Mouse (Mus musculus) midbrain, embryonic 15.5 days (tissue): ENCODE results near the gene Arl10. TPM values are rescaled to one million over a fixed set of nuclear protein-coding genes. Genes with fewer than 3 reads are reported as not detected.

ENCODE experiments used
- ATAC-seq: fragments of 200-750 bp; cut with Nextera tagmentation; replicated peaks from 2 replicates; pipeline ENCODE4 v1.8.0; 2017; ENCODE audit warnings: moderate TSS enrichment
- H3K27ac ChIP-seq: fragments of 300-500 bp; sonication (generic); 2 replicates; pipeline ENCODE4 v1.5.1; 2015; ENCODE audit warnings: mild to moderate bottlenecking, inconsistent platforms
- H3K27me3 ChIP-seq: fragments of 300-500 bp; sonication (generic); replicated peaks from 2 replicates; pipeline ENCODE4 v1.6.1; 2015; ENCODE audit warnings: inconsistent platforms
- H3K36me3 ChIP-seq: fragments of 300-500 bp; sonication (generic); replicated peaks from 2 replicates; pipeline ENCODE4 v1.6.1; 2015; ENCODE audit warnings: inconsistent platforms
- H3K4me1 ChIP-seq: fragments of 300-500 bp; sonication (generic); 2 replicates; pipeline ENCODE4 v1.6.1; 2015; ENCODE audit warnings: inconsistent platforms
- H3K4me2 ChIP-seq: fragments of 300-500 bp; sonication (generic); 2 replicates; pipeline ENCODE4 v1.6.1; 2015; ENCODE audit warnings: inconsistent platforms, mild to moderate bottlenecking, moderate library complexity
- H3K4me3 ChIP-seq: fragments of 300-500 bp; sonication (generic); 2 replicates; pipeline ENCODE4 v1.5.1; 2015; ENCODE audit warnings: mild to moderate bottlenecking, inconsistent platforms
- H3K9ac ChIP-seq: fragments of 300-500 bp; sonication (generic); 2 replicates; pipeline ENCODE4 v1.6.1; 2015; ENCODE audit warnings: mild to moderate bottlenecking, inconsistent platforms
- H3K9me3 ChIP-seq: fragments of 300-500 bp; sonication (generic); 2 replicates; pipeline ENCODE4 v1.6.1; 2016; ENCODE audit warnings: inconsistent platforms
- WGBS: fragments of 180-500 bp; shearing (Covaris S2); methylation state at CpG from one replicate; pipeline ENCODE4 v1.1.7; 2015; ENCODE audit warnings: mixed read lengths; 5-methylcytosine and 5-hydroxymethylcytosine counted together
- polyA plus RNA-seq: library from polyadenylated mRNA; unstranded; fragments of >200 nt; fragmentation: Nextera tagmentation; extraction: Ambion mirVana; gene quantifications from 2 replicates; pipeline ENCODE4 v1.2.1, GENCODE M21; 2015

Gene Arl10
- polyA plus RNA-seq, 1 experiment from 2014 or later = 121 TPM

DNA sequence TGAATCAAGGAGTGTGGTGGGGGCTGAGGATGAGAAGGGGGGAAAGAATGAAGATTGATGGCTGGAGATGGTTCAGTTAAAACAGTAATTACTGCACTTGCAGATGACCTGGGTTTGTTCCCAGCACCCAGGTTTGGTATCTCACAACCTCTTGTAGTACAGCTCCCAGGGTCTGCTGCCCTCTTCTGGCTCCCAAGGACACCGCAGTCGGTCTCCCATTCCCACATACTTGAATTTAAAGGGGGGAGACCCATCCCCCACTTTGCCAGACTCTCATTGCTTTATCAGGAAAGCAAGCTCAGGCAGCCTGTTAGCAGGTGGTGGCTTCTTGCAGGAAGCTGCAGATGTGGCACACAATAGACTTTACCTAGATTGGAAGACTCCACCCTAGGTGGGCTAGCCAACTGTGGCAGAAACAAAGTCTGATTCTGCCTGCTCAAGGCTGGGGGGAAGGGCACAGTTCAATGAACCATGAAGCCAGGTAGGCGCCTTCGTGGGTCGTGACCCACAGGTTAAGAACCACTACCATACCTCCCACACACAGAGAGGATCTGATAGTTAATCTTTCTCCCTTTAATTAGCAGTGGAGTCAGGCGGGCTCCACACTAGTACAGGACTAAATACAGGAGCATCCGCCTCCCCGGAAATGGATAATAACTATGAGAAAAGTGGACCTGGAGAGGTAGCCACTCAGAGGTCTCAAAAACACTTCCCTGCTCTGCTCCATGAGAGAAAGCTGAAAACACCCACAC is 9.0 kb upstream of the Arl10 start:
- WGBS = 41% methylated on average over 8 of the region's 8 CpGs
- Histone ChIP-seq H3K9ac (no peak overlapping the region), H3K9me3 (no peaks in the 10 kb centered on the region), H3K36me3 (peaks cover 12% of the 10 kb centered on the region; the same call in 1 of the 2 replicates), H3K27me3 (no peaks in the 10 kb centered on the region), H3K27ac (peak overlapping the region; percentile 87), H3K4me2 (peak overlapping the region; percentile 76), H3K4me3 (peak overlapping the region; percentile 93), H3K4me1 (peaks cover 19% of the 10 kb centered on the region)
- ATAC-seq = peak; percentile 15

DNA sequence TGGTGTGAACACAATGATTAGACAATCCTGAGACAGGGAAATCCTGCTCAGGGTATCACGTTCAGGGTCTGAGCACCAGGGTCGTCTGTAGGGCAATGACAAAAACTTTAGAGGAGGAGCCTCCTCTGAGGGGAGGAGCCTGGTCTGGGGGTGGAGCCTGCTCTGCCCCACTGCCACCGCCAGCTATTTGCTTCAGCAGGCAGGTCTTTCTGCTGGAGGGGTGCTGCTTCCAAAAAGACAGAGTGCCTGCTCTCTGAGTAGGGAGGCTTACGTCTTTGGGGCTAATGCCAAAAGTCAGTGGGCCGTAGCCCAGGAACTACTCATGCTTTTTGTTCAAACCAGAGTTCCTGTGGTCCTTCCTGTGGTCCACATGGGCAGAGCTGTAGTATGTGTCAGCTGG is 6.4 kb upstream of the Arl10 start:
- Histone ChIP-seq H3K4me2 (no peak overlapping the region), H3K9me3 (no peaks in the 10 kb centered on the region)

DNA sequence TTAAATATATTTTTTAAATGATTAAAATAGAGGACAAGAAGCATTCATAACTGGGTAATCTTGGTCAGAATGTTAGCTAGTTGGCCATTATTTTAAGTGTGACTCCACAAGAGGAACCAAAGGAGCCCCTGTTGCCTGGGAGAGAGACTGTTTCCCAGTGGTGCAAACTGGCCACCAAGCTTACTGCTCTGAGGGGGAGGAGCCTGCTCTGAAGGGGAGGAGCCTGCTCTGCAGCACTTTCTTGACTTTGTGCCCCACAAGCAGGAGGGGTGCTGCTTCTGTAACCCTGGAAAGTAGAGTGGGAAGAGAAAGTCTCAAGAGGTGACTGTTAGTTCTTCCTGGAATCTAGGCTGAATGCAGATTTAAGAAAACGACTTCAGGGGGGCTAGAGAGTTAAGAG is 5.5 kb upstream of the Arl10 start:
- H3K27me3 ChIP-seq = peaks cover 4% of the 10 kb centered on the region; the same call in 1 of the 2 replicates
- 38% methylated on average over 1 of the region's 1 CpGs for WGBS
- no peak for ATAC-seq
- H3K9me3 ChIP-seq = no peaks in the 10 kb centered on the region
- peaks cover 8% of the 10 kb centered on the region for H3K4me1 ChIP-seq
- no peak overlapping the region for H3K4me3 ChIP-seq
- no peak overlapping the region for H3K4me2 ChIP-seq
- H3K36me3 ChIP-seq = no peaks in the 10 kb centered on the region
- H3K9ac ChIP-seq = no peak overlapping the region
- no peak overlapping the region for H3K27ac ChIP-seq

More for the DNA sequence above, 6.4 kb upstream of the Arl10 start:
- no peaks in the 10 kb centered on the region for H3K27me3 ChIP-seq
- H3K27ac ChIP-seq = no peak overlapping the region
- 42% methylated on average over 5 of the region's 5 CpGs for WGBS
- no peak overlapping the region for H3K9ac ChIP-seq
- H3K36me3 ChIP-seq = no peaks in the 10 kb centered on the region
- ATAC-seq = no peak
- peaks cover 15% of the 10 kb centered on the region for H3K4me1 ChIP-seq
- no peak overlapping the region for H3K4me3 ChIP-seq

DNA sequence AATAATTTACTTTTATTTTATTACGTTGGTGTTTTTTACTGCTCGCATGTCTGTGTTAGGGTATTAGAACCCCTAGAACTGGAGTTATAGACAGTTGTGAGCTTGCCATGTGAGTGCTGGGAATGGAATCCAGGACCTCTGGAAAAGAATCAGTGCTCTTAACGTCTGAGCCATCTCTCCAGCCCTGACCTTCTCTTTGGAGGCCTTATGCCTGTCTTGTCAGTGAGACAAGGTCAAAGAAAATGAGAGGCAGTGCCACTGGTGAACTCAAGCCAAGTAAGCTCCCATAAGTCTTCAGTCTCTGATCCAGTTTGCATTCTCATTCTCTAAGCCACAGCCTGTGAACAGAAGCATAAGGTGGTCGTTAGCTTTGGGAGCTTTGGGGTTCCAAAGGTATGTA is 4.1 kb upstream of the Arl10 start:
- ATAC-seq = no peak
- Histone ChIP-seq H3K4me3 (no peak overlapping the region), H3K4me1 (peaks cover 7% of the 10 kb centered on the region), H3K9me3 (no peaks in the 10 kb centered on the region), H3K9ac (no peak overlapping the region), H3K27me3 (peaks cover 4% of the 10 kb centered on the region; the same call in 1 of the 2 replicates), H3K4me2 (no peak overlapping the region), H3K36me3 (no peaks in the 10 kb centered on the region), H3K27ac (no peak overlapping the region)
- WGBS = 77% methylated on average over 4 of the region's 4 CpGs

DNA sequence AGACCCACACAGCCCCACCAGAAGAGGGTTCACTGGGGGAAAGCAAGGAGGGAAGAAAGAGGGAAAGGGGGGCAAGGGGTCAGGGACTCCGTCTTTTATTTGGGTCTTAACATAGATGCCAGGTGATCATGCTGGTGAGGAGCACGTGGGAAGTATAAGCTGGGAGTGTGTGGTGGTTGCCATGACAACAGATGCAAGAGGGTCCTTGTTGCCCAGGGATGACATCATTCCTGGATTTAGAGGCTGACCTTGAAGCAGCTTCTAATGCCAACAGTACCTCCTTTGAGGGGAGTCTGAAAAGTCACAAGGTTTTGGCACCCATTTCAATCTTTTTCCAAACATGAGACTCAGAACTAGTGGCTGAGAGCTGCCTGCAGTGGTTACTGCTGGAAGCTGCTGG is 3.2 kb upstream of the Arl10 start:
- Histone ChIP-seq H3K27ac (no peak overlapping the region), H3K27me3 (peaks cover 4% of the 10 kb centered on the region; the same call in 1 of the 2 replicates), H3K9me3 (no peaks in the 10 kb centered on the region), H3K9ac (no peak overlapping the region), H3K36me3 (no peaks in the 10 kb centered on the region), H3K4me2 (no peak overlapping the region), H3K4me3 (no peak overlapping the region), H3K4me1 (peaks cover 15% of the 10 kb centered on the region)
- ATAC-seq = no peak
- 14% methylated on average over 2 of the region's 2 CpGs for WGBS

DNA sequence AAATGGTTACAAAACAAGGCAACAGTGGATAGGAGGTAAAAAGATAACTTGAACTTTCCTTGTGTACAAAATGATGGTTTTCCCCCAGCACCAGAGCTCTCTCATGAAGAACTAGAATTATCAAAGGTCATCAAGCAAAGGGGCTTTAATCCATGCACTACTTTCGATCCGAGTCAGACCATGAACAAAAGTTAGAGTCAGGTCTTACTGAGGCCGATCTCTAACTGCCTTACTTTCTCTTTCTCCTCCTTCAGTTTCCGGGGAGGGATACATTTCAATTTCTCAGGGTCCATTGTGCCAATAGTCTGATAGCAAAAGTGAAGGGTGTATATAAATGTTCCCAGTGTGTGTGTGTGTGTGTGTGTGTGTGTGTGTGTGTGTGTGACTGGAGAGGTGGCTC is 2.2 kb upstream of the Arl10 start:
- no peaks in the 10 kb centered on the region for H3K9me3 ChIP-seq
- H3K9ac ChIP-seq = no peak overlapping the region
- H3K4me1 ChIP-seq = peaks cover 24% of the 10 kb centered on the region
- no peak for ATAC-seq
- H3K36me3 ChIP-seq = 0 out of 2 replicates have a peak, but pooled peaks cover 5% of the 10 kb centered on the region
- H3K27me3 ChIP-seq = peaks cover 4% of the 10 kb centered on the region; the same call in 1 of the 2 replicates
- H3K4me3 ChIP-seq = no peak overlapping the region
- 81% methylated on average over 4 of the region's 4 CpGs for WGBS
- no peak overlapping the region for H3K27ac ChIP-seq
- H3K4me2 ChIP-seq = no peak overlapping the region

DNA sequence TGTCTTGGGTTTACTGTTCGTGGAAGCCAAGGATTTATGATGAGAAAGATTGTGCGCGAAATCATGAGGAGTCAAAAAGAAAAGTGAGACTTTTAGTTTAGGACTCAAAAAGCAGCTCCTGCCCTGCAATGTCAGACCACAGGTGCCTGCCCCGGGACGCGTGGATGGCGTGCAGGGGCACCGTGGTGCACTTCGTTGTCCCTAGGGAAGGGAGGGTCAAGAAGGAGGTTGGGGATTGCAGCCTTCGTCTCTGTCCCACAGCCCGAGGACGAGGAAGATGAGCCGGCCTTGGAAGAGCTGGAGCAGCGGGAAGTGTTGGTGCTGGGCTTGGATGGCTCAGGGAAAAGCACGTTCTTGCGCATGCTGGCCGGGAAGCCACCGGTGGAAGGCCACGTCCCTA is 674 bp downstream of the Arl10 start:
- peaks cover 13% of the 10 kb centered on the region for H3K36me3 ChIP-seq
- no peaks in the 10 kb centered on the region for H3K9me3 ChIP-seq
- H3K4me3 ChIP-seq = peak overlapping the region; percentile 92
- H3K27ac ChIP-seq = peak overlapping the region; percentile 82
- peaks cover 29% of the 10 kb centered on the region for H3K4me1 ChIP-seq
- 4% methylated on average over 19 of the region's 19 CpGs for WGBS
- H3K4me2 ChIP-seq = peak overlapping the region; percentile 69
- ATAC-seq = 0 out of 2 replicates have a peak, but pooled peaks have one; percentile 13
- H3K9ac ChIP-seq = peak overlapping the region; percentile 96
- H3K27me3 ChIP-seq = peaks cover 4% of the 10 kb centered on the region; the same call in 1 of the 2 replicates

DNA sequence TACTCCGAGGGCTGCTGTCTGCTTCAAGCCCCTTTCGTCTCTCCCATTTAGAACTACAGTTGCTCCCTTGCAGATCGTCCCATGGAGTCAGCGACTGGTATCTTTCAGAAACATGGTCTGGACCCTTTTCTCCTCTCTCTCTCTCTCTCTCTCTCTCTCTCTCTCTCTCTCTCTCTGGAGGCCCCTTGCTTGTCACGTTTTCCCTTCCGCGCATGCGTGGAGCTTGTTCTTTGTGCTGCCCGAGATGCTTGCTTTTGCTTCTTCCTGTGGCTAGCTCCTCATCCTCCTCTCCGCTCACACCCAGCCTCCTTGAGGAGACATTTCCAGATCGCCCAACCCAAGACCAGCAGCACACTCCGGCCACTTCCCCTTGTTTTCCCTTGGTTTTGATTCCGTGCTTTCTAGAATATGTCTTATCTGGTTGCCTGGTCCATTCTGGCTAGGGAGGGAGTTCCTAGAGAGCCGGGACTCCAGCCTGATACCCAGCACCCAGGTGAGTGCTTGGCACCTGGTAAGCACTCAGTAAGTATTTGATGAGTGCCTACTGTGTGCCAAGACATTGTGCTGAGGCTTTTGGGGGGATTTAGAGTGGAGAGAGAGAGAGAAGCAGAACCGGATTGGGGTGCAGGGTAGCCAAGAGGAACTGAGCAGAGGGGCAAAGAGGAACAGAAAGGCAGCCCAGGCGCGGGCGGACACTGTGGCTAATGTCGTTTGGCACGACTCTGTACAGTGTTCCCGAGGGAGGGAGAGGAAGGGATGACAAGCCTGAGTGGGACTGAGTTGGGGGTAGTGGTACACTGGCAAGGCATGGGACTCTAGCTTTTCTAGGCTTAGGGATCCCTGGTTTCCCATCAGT is 3.1 kb downstream of the Arl10 start:
- Histone ChIP-seq H3K9ac (no peak overlapping the region), H3K4me2 (no peak overlapping the region), H3K9me3 (no peaks in the 10 kb centered on the region), H3K4me3 (no peak overlapping the region), H3K4me1 (peaks cover 29% of the 10 kb centered on the region), H3K27me3 (peaks cover 4% of the 10 kb centered on the region; the same call in 1 of the 2 replicates), H3K36me3 (peaks cover 19% of the 10 kb centered on the region), H3K27ac (0 out of 2 replicates have a peak overlapping the region, but pooled peaks have one; percentile 21)
- WGBS = 87% methylated on average over 21 of the region's 21 CpGs
- ATAC-seq = no peak

DNA sequence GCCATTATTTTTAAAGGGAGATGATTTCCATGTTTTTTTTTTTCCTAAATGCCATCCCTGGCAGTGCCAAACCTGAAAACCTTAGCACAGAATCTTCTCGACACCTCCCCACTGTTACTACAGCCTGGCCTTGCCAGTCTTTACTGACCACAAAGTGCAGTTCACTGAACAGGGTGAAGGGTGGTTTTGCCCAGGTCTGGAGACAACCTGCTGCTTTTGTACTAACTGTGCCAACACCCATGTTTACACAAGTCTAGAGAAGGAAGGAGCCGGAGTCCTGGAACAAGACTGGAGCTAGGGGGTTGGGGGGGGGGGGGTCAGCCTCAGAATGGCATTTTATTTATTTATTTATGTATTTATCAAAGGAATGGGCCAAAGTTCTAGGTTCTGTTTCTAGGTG is 6.6 kb downstream of the Arl10 start:
- WGBS = 81% methylated on average over 2 of the region's 2 CpGs

DNA sequence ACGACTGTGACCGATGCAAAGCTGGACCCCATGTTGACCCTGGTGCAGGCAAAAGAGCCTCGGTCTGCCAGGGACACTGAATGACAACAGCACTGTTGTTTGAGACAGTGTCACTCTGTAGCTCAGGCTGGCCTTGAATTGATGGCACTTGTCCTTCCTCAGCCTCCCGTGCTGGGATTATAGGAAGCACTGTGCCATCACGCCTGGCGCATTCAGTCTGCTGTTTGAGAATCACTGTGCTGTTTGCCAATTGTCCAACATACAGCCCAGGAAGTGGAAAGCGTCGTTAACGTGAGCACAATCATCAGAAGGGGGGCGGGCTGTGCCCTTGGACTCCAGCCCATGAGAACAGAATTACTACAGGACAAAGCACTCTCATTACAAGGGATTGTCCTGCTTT is 7.3 kb downstream of the Arl10 start:
- H3K9me3 ChIP-seq = no peaks in the 10 kb centered on the region
- H3K36me3 ChIP-seq = peaks cover 32% of the 10 kb centered on the region
- H3K4me1 ChIP-seq = peaks cover 10% of the 10 kb centered on the region
- WGBS = 68% methylated on average over 10 of the region's 10 CpGs
- H3K9ac ChIP-seq = no peak overlapping the region
- H3K27ac ChIP-seq = no peak overlapping the region
- no peak overlapping the region for H3K4me2 ChIP-seq
- ATAC-seq = no peak
- no peak overlapping the region for H3K4me3 ChIP-seq
- no peaks in the 10 kb centered on the region for H3K27me3 ChIP-seq

More for the DNA sequence above, 6.6 kb downstream of the Arl10 start:
- Histone ChIP-seq H3K4me3 (no peak overlapping the region), H3K4me1 (peaks cover 17% of the 10 kb centered on the region), H3K36me3 (peaks cover 32% of the 10 kb centered on the region), H3K27ac (no peak overlapping the region), H3K9me3 (no peaks in the 10 kb centered on the region), H3K4me2 (no peak overlapping the region), H3K9ac (no peak overlapping the region), H3K27me3 (no peaks in the 10 kb centered on the region)
- ATAC-seq = no peak

DNA sequence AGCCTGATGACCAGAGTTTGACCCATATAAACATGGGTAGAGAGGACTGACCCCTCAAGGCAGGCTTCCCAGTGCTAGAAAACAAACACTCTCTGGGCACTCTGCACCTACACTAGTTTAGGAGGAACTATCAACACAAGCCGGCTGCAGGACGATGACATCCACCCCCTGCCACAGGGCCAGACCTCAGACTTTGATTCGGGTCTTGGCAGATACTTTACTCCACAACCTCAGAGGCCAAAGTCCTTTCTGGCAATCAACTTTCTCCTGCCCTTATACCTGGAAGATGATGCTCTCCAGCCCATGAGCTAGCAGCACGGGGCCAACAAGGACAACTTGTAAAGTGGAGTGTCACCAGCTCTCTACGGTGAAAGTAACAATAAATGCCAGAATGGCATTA is 8.0 kb downstream of the Arl10 start:
- Histone ChIP-seq H3K9me3 (no peaks in the 10 kb centered on the region), H3K36me3 (peaks cover 36% of the 10 kb centered on the region), H3K4me2 (no peak overlapping the region), H3K9ac (no peak overlapping the region), H3K4me3 (no peak overlapping the region), H3K27me3 (no peaks in the 10 kb centered on the region), H3K4me1 (peaks cover 4% of the 10 kb centered on the region), H3K27ac (no peak overlapping the region)
- 89% methylated on average over 5 of the region's 5 CpGs for WGBS
- ATAC-seq = no peak

DNA sequence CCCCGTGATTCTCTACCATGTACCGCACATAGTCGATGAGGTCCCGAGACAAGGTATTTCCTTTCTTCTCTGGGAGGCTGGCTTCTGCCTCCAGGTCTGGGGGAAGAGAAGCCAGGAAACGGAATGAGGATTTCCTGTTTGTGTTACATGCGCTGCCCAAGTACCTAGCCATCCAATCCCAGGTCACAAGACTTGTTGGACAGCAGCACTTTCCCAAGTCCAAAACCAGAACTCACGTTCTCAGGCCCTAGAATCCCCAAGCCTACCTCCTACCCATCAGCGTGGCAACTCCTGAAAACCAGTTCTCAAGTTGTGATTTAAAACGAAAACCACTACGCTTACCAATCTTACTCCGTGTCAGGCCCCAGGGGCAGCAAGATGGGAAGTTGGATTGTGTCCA is 11.0 kb downstream of the Arl10 start:
- Histone ChIP-seq H3K4me3 (no peak overlapping the region), H3K4me1 (peaks cover 14% of the 10 kb centered on the region), H3K27ac (no peak overlapping the region), H3K27me3 (no peaks in the 10 kb centered on the region), H3K9me3 (no peaks in the 10 kb centered on the region), H3K36me3 (peaks cover 25% of the 10 kb centered on the region), H3K9ac (no peak overlapping the region), H3K4me2 (no peak overlapping the region)
- WGBS = 90% methylated on average over 11 of the region's 11 CpGs
- ATAC-seq = no peak
